Mouse (Mus musculus): Measurements from ENCODE around the gene Olfr1109. TPM values are rescaled to one million over a fixed set of nuclear protein-coding genes. Genes with fewer than 3 reads are reported as not detected.

Gene Olfr1109
- total RNA-seq (2021), result not detected
- long read RNA-seq, experiment 1, result 0 reads
- long read RNA-seq, experiment 2, result 0 reads

- no peak within 1 kb of the TSS for H3K27ac ChIP-seq
- H3K4me3 ChIP-seq, result no peak within 1 kb of the TSS
- DNase-seq (ENCODE audit: low spot score in 2 of 2), result no peak
- TF ChIP-seq CTCF (conservative IDR thresholded peaks at IDR 0.05), result no peak
Measured at GRCm38 (mm10) chr2:87095908-87096307, at the start of gene Olfr1109. TSS of gene Olfr1109 (minus strand) at chr2:87096008.

- no peak for DNase-seq (ENCODE audit: low spot score in 2 of 2)
Measured at GRCm38 (mm10) chr2:87140200-87140599, 44.4 kb upstream of the Olfr1109 start, which contains the start of gene Olfr1110. TSS of gene Olfr1110 (minus strand) at chr2:87140300.

GRCm38 (mm10) chr2:87114467-87114866 lies 18.7 kb upstream of the Olfr1109 start, which contains the start of gene Olfr259:
TSS of gene Olfr259 (minus strand) at chr2:87114567.
- DNase-seq (ENCODE audit: low spot score in 2 of 2), result no peak
- Histone ChIP-seq H3K27ac (no peak within 1 kb of the TSS), H3K4me3 (no peak within 1 kb of the TSS)
- TF ChIP-seq CTCF (conservative IDR thresholded peaks at IDR 0.05), result no peak

More at GRCm38 (mm10) chr2:87140200-87140599, 44.4 kb upstream of the Olfr1109 start, which contains the start of gene Olfr1110:
- Histone ChIP-seq H3K27ac (no peak within 1 kb of the TSS), H3K4me3 (no peak within 1 kb of the TSS)
- no peak for TF ChIP-seq CTCF (conservative IDR thresholded peaks at IDR 0.05)

GRCm38 (mm10) chr2:87075717-87076116 lies 20.1 kb downstream of the Olfr1109 start, which contains the start of gene Olfr1107:
TSS of gene Olfr1107 (minus strand) at chr2:87075817.
- Histone ChIP-seq H3K4me3 (no peak within 1 kb of the TSS), H3K27ac (no peak within 1 kb of the TSS)
- no peak for TF ChIP-seq CTCF (conservative IDR thresholded peaks at IDR 0.05)
- no peak for DNase-seq (ENCODE audit: low spot score in 2 of 2)

DNA sequence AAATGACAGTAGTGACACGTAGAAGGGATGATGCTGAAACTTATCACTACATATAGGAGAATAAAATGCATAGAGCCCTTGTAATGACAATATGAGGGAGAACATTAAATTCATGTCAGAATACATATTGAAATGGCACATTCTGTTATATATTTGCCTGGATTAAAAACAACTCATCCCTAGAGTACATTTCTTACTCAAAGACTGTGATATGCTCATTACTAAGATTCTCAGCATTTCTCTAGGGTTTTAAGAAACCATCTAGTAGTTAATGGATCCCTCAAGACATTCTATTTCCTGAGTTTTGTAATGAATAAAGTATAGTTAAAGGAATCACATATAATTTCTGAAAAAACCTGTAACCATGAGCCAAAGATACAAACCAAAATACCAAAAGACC lies 43.6 kb downstream of the Olfr1109 start, which contains the start of gene Olfr1106:
TSS of gene Olfr1106 (minus strand) at position 101 of the 400 bp plus-strand sequence.
- H3K27ac ChIP-seq, result no peak within 1 kb of the TSS

More for the DNA sequence above, 43.6 kb downstream of the Olfr1109 start, which contains the start of gene Olfr1106:
- TF ChIP-seq CTCF (conservative IDR thresholded peaks at IDR 0.05), result no peak
- H3K4me3 ChIP-seq, result no peak within 1 kb of the TSS
- no peak for DNase-seq (ENCODE audit: low spot score in 2 of 2)

Other genes with a start within 250 kb of the Olfr1109 start
- gene Olfr1095, start 244.3 kb downstream of the Olfr1109 start, total RNA-seq (2021), result not detected
- gene Gm13723, start 221.2 kb downstream of the Olfr1109 start, total RNA-seq (2021), result not detected
- gene Olfr1097, start 203.8 kb downstream of the Olfr1109 start, total RNA-seq (2021), result not detected
- gene Olfr1098, start 171.5 kb downstream of the Olfr1109 start, total RNA-seq (2021), result not detected
- not detected for gene Olfr1099, start 135.3 kb downstream of the Olfr1109 start, total RNA-seq (2021)
- gene Olfr1100, start 116.1 kb downstream of the Olfr1109 start, total RNA-seq (2021), result not detected
- gene Olfr1101, start 104.8 kb downstream of the Olfr1109 start, total RNA-seq (2021), result not detected
- gene Olfr1102, start 97.6 kb downstream of the Olfr1109 start, total RNA-seq (2021), result not detected
- not detected for gene Olfr1104, start 68.9 kb downstream of the Olfr1109 start, total RNA-seq (2021)
- gene Olfr1105, start 59.5 kb downstream of the Olfr1109 start, total RNA-seq (2021), result not detected
- gene Olfr1106, start 43.7 kb downstream of the Olfr1109 start, total RNA-seq (2021), result not detected
- gene Olfr1107, start 20.2 kb downstream of the Olfr1109 start, total RNA-seq (2021), result not detected
- gene Olfr259, start 18.6 kb upstream of the Olfr1109 start, total RNA-seq (2021), result not detected
- not detected for gene Olfr1110, start 44.3 kb upstream of the Olfr1109 start, total RNA-seq (2021)
- gene Olfr1111, start 56.6 kb upstream of the Olfr1109 start, total RNA-seq (2021), result not detected
- not detected for gene Olfr1112, start 91.8 kb upstream of the Olfr1109 start, total RNA-seq (2021)
- not detected for gene Olfr1113, start 113.0 kb upstream of the Olfr1109 start, total RNA-seq (2021)
- not detected for gene Olfr1115, start 152.0 kb upstream of the Olfr1109 start, total RNA-seq (2021)
- not detected for gene Olfr1116, start 171.5 kb upstream of the Olfr1109 start, total RNA-seq (2021)
- not detected for gene Olfr1118, start 211.6 kb upstream of the Olfr1109 start, total RNA-seq (2021)

All from layer of hippocampus, adult 2 months (tissue).